Mouse (Mus musculus) E14TG2a.4 (cell line): ENCODE data around the gene Kcnh1.

Experiments used
- CTCF ChIP-seq: conservative IDR thresholded peaks from 2 replicates; pipeline ENCODE4 v1.5.1; 2014; ENCODE audit warnings: low read length
- POU5F1 ChIP-seq: IDR thresholded peaks from 2 replicates; pipeline ENCODE4 v1.6.1; 2014; ENCODE audit warnings: low read length, borderline replicate concordance

- TF ChIP-seq CTCF: no peak
- TF ChIP-seq POU5F1: no peak
Measured at GRCm38 (mm10) chr1:192435503-192435902, 244.9 kb downstream of the Kcnh1 start.
